Mouse (Mus musculus) cerebellum, adult 2 months (tissue): Measurements from ENCODE around the gene Clnk.

Experiments used
- CTCF ChIP-seq: fragments of 200-500 bp; IDR thresholded peaks from 2 replicates; pipeline ENCODE4 v1.5.1; 2011; ENCODE audit warnings: low read depth, mild to moderate bottlenecking, control low read depth, low read length, moderate library complexity, borderline replicate concordance; ENCODE audit not compliant: insufficient read depth
- POLR2A ChIP-seq: fragments of 200-500 bp; IDR thresholded peaks from 2 replicates; pipeline ENCODE4 v1.6.1; 2011; ENCODE audit warnings: low read length, control low read depth, borderline replicate concordance; ENCODE audit not compliant: insufficient read depth

DNA sequence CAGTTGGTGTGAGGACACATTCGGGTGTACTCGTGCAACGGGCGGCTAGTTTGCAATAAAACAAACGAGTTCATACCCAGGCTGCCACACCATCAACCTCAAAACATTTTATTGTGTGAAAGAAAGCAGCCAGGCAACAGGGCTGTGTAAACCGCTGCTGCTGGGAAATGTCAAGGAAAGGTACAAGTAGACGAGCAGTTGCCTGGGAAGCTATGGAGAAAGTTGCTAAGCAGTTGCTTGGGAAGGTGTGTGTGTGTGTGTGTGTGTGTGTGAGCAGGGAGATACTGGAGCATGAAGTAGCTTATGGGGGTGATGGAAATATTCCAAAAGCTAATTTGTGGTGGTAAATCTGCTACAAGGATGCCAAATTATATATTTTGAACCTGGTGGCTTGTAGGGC is 63.7 kb downstream of the Clnk start:
- TF ChIP-seq CTCF (no peak), POLR2A (no peak)
